Mouse (Mus musculus) spleen, adult 2 months (tissue): ENCODE data around the gene Uckl1. TPM values are rescaled to one million over a fixed set of nuclear protein-coding genes. Genes with fewer than 3 reads are reported as not detected.
A peak's percentile ranks its signal among the peaks of the same experiment; 100 is the strongest.

Experiments used
- DNase-seq, 2 experiments: peaks; one replicate each; pipeline versions ENCODE4 v3.0.0 to v3.0.0-alpha.2; 2012 to 2021; ENCODE audit warnings: low spot score in 2 of 2, low read depth in 1 of 2
- H3K27ac ChIP-seq: fragments of 200-500 bp; 2 replicates; pipeline ENCODE4 v1.5.1; 2012; ENCODE audit warnings: low read length, inconsistent platforms; ENCODE audit not compliant: insufficient read depth
- H3K27me3 ChIP-seq: fragments of 200-500 bp; 2 replicates; pipeline ENCODE4 v1.6.1; 2012; ENCODE audit warnings: mild to moderate bottlenecking, moderate library complexity, low read length, inconsistent platforms; ENCODE audit not compliant: control insufficient read depth, insufficient read depth
- H3K36me3 ChIP-seq: fragments of 200-500 bp; 2 replicates; pipeline ENCODE4 v1.6.1; 2012; ENCODE audit warnings: mild to moderate bottlenecking, low read length, inconsistent platforms; ENCODE audit not compliant: control insufficient read depth, insufficient read depth
- H3K4me1 ChIP-seq: fragments of 200-500 bp; 2 replicates; pipeline ENCODE4 v1.6.1; 2011; ENCODE audit warnings: inconsistent platforms; ENCODE audit not compliant: control insufficient read depth, insufficient read depth, insufficient read length
- H3K4me3 ChIP-seq: fragments of 200-500 bp; 2 replicates; pipeline ENCODE4 v1.5.1; 2011; ENCODE audit warnings: mild to moderate bottlenecking, inconsistent platforms; ENCODE audit not compliant: insufficient read depth, insufficient read length; ENCODE audit errors: extremely low read depth
- CTCF ChIP-seq: fragments of 200-500 bp; IDR thresholded peaks from 2 replicates; pipeline ENCODE4 v1.5.1; 2011; ENCODE audit warnings: mild to moderate bottlenecking, inconsistent platforms; ENCODE audit not compliant: insufficient read depth, insufficient read length, insufficient replicate concordance; ENCODE audit errors: extremely low read depth
- POLR2A ChIP-seq: fragments of 200-500 bp; IDR thresholded peaks from 2 replicates; pipeline ENCODE4 v1.6.1; 2011; ENCODE audit warnings: low read depth, low read length, inconsistent platforms
- WGBS: fragments of 180-500 bp; shearing (Covaris S2); methylation state at CpG from one replicate; pipeline ENCODE4 v1.1.7; 2018; 5-methylcytosine and 5-hydroxymethylcytosine counted together
- polyA plus RNA-seq: library from polyadenylated mRNA; depleted of rRNA; stranded (reverse); fragments of >200 nt; gene quantifications from 2 replicates; pipeline ENCODE4 v1.2.3, GENCODE M21; 2012; rRNA removed

Gene Uckl1
- 170 and 197 TPM in 2 replicates for polyA plus RNA-seq

DNA sequence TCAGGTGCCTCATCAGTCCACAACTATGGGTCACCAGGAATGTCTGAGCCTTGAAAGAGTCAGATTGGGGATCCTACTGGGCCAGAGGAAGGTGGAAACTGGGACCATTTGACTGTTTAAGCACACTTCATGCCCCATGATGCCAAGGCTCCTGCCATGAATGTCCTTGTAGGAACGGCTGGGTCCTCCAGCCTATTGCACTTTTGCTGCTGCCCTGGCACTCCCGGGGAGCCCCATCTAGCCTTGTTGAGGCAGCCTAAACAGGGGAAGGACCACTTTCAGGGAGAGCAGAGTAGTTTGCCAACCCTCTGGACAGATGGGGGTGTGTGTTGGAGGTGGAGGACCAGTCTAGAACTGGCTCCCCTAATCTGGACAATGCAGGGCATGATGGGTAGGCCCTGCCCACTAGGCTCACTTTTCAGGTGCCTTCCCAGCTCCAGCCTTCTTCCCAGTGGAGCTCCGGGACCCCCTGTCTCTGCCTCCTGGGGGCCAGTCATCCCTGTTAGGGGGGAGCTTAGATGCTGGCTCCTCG is at the start of gene Uckl1:
Gene Uckl1, minus strand, starts transcription at position 482 of the 532 bp plus-strand sequence.
- Histone ChIP-seq H3K4me1 (no peaks in the 10 kb centered on the region; the same call in 1 of the 2 replicates), H3K27me3 (no peaks in the 10 kb centered on the region), H3K27ac (no peak within 1 kb of the TSS), H3K36me3 (peaks cover 15% of the 10 kb centered on the region), H3K4me3 (no peak within 1 kb of the TSS)
- 89% methylated on average over 4 of the region's 4 CpGs for WGBS
- DNase-seq: no peak
- TF ChIP-seq CTCF (no peak), POLR2A (no peak)

DNA sequence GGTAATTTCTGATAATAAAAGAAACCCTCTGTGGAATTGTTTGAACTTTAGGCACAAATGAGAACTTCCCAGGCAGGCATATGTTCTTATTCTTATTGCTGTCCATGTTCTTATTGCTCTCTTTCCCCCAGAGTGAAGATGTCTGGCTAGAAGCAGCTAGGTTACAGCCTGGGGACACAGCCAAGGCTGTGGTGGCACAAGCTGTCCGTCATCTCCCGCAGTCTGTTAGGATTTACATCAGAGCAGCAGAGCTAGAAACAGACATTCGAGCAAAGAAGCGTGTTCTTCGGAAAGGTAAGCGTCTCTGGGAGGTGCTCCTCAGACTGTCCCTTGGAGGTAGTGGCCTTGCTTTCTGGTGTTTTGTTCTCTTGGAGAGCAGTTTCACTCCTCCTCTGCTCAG is 47.9 kb upstream of the Uckl1 start:
- H3K27ac ChIP-seq: no peak overlapping the region
- H3K4me3 ChIP-seq: no peak overlapping the region
- H3K36me3 ChIP-seq: peaks cover 46% of the 10 kb centered on the region
- TF ChIP-seq CTCF (no peak), POLR2A (no peak)
- no peak for DNase-seq
- no peaks in the 10 kb centered on the region for H3K27me3 ChIP-seq
- H3K4me1 ChIP-seq: no peaks in the 10 kb centered on the region
- 95% methylated on average over 6 of the region's 6 CpGs for WGBS

GRCm38 (mm10) chr2:181628471-181628870 is 43.8 kb upstream of the Uckl1 start:
- Histone ChIP-seq H3K4me1 (no peaks in the 10 kb centered on the region), H3K4me3 (no peak overlapping the region), H3K36me3 (peaks cover 19% of the 10 kb centered on the region), H3K27me3 (no peaks in the 10 kb centered on the region), H3K27ac (no peak overlapping the region)
- DNase-seq: no peak
- TF ChIP-seq CTCF (no peak), POLR2A (no peak)

DNA sequence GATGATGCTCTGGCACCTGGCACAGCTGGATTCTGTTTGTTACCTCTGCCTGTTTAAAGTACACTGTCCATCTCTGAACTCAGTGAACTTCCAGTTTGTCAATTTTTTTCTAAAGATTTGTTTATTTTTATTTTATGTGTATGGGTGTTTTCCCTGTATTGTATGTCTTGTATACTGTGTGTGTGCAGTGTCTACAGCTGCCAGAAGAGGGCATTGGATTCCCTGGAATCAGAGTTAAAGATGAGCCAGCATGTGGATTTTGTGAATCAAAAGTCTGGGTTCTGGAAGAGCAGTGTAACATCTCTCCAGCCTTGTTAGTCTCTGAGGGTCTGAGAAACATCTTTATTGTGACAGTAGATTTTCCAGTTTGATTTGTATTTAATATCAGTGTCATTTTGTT is 38.7 kb upstream of the Uckl1 start:
- no peaks in the 10 kb centered on the region for H3K4me1 ChIP-seq
- TF ChIP-seq POLR2A (no peak), CTCF (no peak)
- peaks cover 19% of the 10 kb centered on the region for H3K36me3 ChIP-seq
- no peaks in the 10 kb centered on the region for H3K27me3 ChIP-seq
- no peak for DNase-seq
- H3K27ac ChIP-seq: no peak overlapping the region
- H3K4me3 ChIP-seq: no peak overlapping the region

- TF ChIP-seq POLR2A: no peak
- no peak for TF ChIP-seq CTCF
Observed at GRCm38 (mm10) chr2:181618761-181619495, 34.2 kb upstream of the Uckl1 start.

GRCm38 (mm10) chr2:181602367-181602766 is 17.7 kb upstream of the Uckl1 start:
- Histone ChIP-seq H3K27me3 (no peaks in the 10 kb centered on the region), H3K27ac (no peak overlapping the region), H3K4me1 (peaks cover 4% of the 10 kb centered on the region), H3K4me3 (no peak overlapping the region), H3K36me3 (no peaks in the 10 kb centered on the region)
- TF ChIP-seq POLR2A (no peak), CTCF (no peak)
- no peak for DNase-seq
- 75% methylated on average over 4 of the region's 4 CpGs for WGBS

More at GRCm38 (mm10) chr2:181618761-181619495, 34.2 kb upstream of the Uckl1 start:
- Histone ChIP-seq H3K27me3 (no peaks in the 10 kb centered on the region), H3K4me3 (no peak overlapping the region), H3K27ac (no peak overlapping the region), H3K36me3 (peaks cover 22% of the 10 kb centered on the region), H3K4me1 (no peaks in the 10 kb centered on the region)
- DNase-seq: no peak
- WGBS: 82% methylated on average over 5 of the region's 5 CpGs

GRCm38 (mm10) chr2:181601751-181602145 is 17.1 kb upstream of the Uckl1 start:
- WGBS: 31% methylated on average over 10 of the region's 10 CpGs
- no peak overlapping the region for H3K27ac ChIP-seq
- DNase-seq: no peak
- TF ChIP-seq CTCF: no peak
- no peak for TF ChIP-seq POLR2A
- peak overlapping the region; percentile 94 for H3K4me3 ChIP-seq
- H3K4me1 ChIP-seq: peaks cover 4% of the 10 kb centered on the region
- H3K27me3 ChIP-seq: no peaks in the 10 kb centered on the region
- no peaks in the 10 kb centered on the region for H3K36me3 ChIP-seq
